Mouse (Mus musculus): ENCODE measurements around the gene Fam163a. TPM values are rescaled to one million over a fixed set of nuclear protein-coding genes. Genes with fewer than 3 reads are reported as not detected.

The Fam163a gene
- polyA plus RNA-seq, 1 experiment from 2014 or later = 4.6 TPM

GRCm38 (mm10) chr1:156186646-156187045, 18.2 kb downstream of the Fam163a start:
- WGBS = 97% methylated on average over 3 of the region's 3 CpGs
- Histone ChIP-seq H3K36me3 (ENCODE audit: control insufficient read depth, insufficient read depth, low read length) (no peaks in the 10 kb centered on the region), H3K27me3 (ENCODE audit: control insufficient read depth, insufficient read depth, low read length) (no peaks in the 10 kb centered on the region), H3K27ac (ENCODE audit: low read depth, low read length) (no peak overlapping the region), H3K9ac (ENCODE audit: low read length) (no peak overlapping the region), H3K9me3 (ENCODE audit: control insufficient read depth, low read length) (no peaks in the 10 kb centered on the region), H3K4me3 (ENCODE audit: low read depth, low read length) (no peak overlapping the region), H3K4me2 (ENCODE audit: low read depth) (no peak overlapping the region), H3K4me1 (ENCODE audit: control insufficient read depth, insufficient read depth, low read length) (peaks cover 2% of the 10 kb centered on the region)
- ATAC-seq (ENCODE audit: insufficient read depth, low FRiP score, low TSS enrichment) (no peak), DNase-seq (ENCODE audit: low spot score) (no peak)

- no peak overlapping the region for H3K4me3 ChIP-seq (ENCODE audit: low read depth, low read length)
- WGBS = 21% methylated on average over 11 of the region's 11 CpGs
- no peaks in the 10 kb centered on the region for H3K36me3 ChIP-seq (ENCODE audit: control insufficient read depth, insufficient read depth, low read length)
- no peaks in the 10 kb centered on the region for H3K9me3 ChIP-seq (ENCODE audit: control insufficient read depth, low read length)
- no peaks in the 10 kb centered on the region for H3K27me3 ChIP-seq (ENCODE audit: control insufficient read depth, insufficient read depth, low read length)
- no peak overlapping the region for H3K27ac ChIP-seq (ENCODE audit: low read depth, low read length)
- DNase-seq (ENCODE audit: low spot score) (peak; percentile 39), ATAC-seq (ENCODE audit: insufficient read depth, low FRiP score, low TSS enrichment) (no peak)
- H3K4me1 ChIP-seq (ENCODE audit: control insufficient read depth, insufficient read depth, low read length) = peaks cover 7% of the 10 kb centered on the region
- H3K9ac ChIP-seq (ENCODE audit: low read length) = no peak overlapping the region
- no peak overlapping the region for H3K4me2 ChIP-seq (ENCODE audit: low read depth)
These were observed 20.7 kb downstream of the Fam163a start for GRCm38 (mm10) chr1:156184158-156184571.

- no peak overlapping the region for H3K4me2 ChIP-seq (ENCODE audit: low read depth)
- ATAC-seq (ENCODE audit: insufficient read depth, low FRiP score, low TSS enrichment) = no peak
- no peaks in the 10 kb centered on the region for H3K27me3 ChIP-seq (ENCODE audit: control insufficient read depth, insufficient read depth, low read length)
- H3K9ac ChIP-seq (ENCODE audit: low read length) = no peak overlapping the region
- no peak overlapping the region for H3K27ac ChIP-seq (ENCODE audit: low read depth, low read length)
- H3K4me1 ChIP-seq (ENCODE audit: control insufficient read depth, insufficient read depth, low read length) = peaks cover 7% of the 10 kb centered on the region
- no peaks in the 10 kb centered on the region for H3K9me3 ChIP-seq (ENCODE audit: control insufficient read depth, low read length)
- WGBS = 62% methylated on average over 6 of the region's 6 CpGs
- no peak overlapping the region for H3K4me3 ChIP-seq (ENCODE audit: low read depth, low read length)
- no peaks in the 10 kb centered on the region for H3K36me3 ChIP-seq (ENCODE audit: control insufficient read depth, insufficient read depth, low read length)
- no peak for DNase-seq (ENCODE audit: low spot score)
These were observed 21.5 kb downstream of the Fam163a start for GRCm38 (mm10) chr1:156183176-156183958.

GRCm38 (mm10) chr1:156179875-156180274, 25.0 kb downstream of the Fam163a start:
- DNase-seq (ENCODE audit: low spot score) (peak; percentile 59), ATAC-seq (ENCODE audit: insufficient read depth, low FRiP score, low TSS enrichment) (no peak)
- H3K4me3 ChIP-seq (ENCODE audit: low read depth, low read length) = no peak overlapping the region
- peaks cover 7% of the 10 kb centered on the region for H3K4me1 ChIP-seq (ENCODE audit: control insufficient read depth, insufficient read depth, low read length)
- H3K9ac ChIP-seq (ENCODE audit: low read length) = no peak overlapping the region
- no peaks in the 10 kb centered on the region for H3K9me3 ChIP-seq (ENCODE audit: control insufficient read depth, low read length)
- H3K27ac ChIP-seq (ENCODE audit: low read depth, low read length) = no peak overlapping the region
- no peaks in the 10 kb centered on the region for H3K27me3 ChIP-seq (ENCODE audit: control insufficient read depth, insufficient read depth, low read length)
- WGBS = 41% methylated on average over 11 of the region's 11 CpGs
- no peak overlapping the region for H3K4me2 ChIP-seq (ENCODE audit: low read depth)
- H3K36me3 ChIP-seq (ENCODE audit: control insufficient read depth, insufficient read depth, low read length) = no peaks in the 10 kb centered on the region

- Histone ChIP-seq H3K36me3 (ENCODE audit: control insufficient read depth, insufficient read depth, low read length) (no peaks in the 10 kb centered on the region), H3K9me3 (ENCODE audit: control insufficient read depth, low read length) (no peaks in the 10 kb centered on the region), H3K9ac (ENCODE audit: low read length) (no peak overlapping the region), H3K27me3 (ENCODE audit: control insufficient read depth, insufficient read depth, low read length) (no peaks in the 10 kb centered on the region), H3K27ac (ENCODE audit: low read depth, low read length) (no peak overlapping the region), H3K4me1 (ENCODE audit: control insufficient read depth, insufficient read depth, low read length) (no peaks in the 10 kb centered on the region), H3K4me2 (ENCODE audit: low read depth) (no peak overlapping the region), H3K4me3 (ENCODE audit: low read depth, low read length) (no peak overlapping the region)
- 65% methylated on average over 6 of the region's 6 CpGs for WGBS
- DNase-seq (ENCODE audit: low spot score) (no peak), ATAC-seq (ENCODE audit: insufficient read depth, low FRiP score, low TSS enrichment) (no peak)
These were observed 36.1 kb downstream of the Fam163a start for GRCm38 (mm10) chr1:156168737-156169136.

- DNase-seq (ENCODE audit: low spot score) (no peak), ATAC-seq (ENCODE audit: insufficient read depth, low FRiP score, low TSS enrichment) (no peak)
- Histone ChIP-seq H3K27me3 (ENCODE audit: control insufficient read depth, insufficient read depth, low read length) (no peaks in the 10 kb centered on the region), H3K4me3 (ENCODE audit: low read depth, low read length) (no peak overlapping the region), H3K9ac (ENCODE audit: low read length) (no peak overlapping the region), H3K4me2 (ENCODE audit: low read depth) (no peak overlapping the region), H3K27ac (ENCODE audit: low read depth, low read length) (no peak overlapping the region), H3K4me1 (ENCODE audit: control insufficient read depth, insufficient read depth, low read length) (no peaks in the 10 kb centered on the region), H3K9me3 (ENCODE audit: control insufficient read depth, low read length) (no peaks in the 10 kb centered on the region), H3K36me3 (ENCODE audit: control insufficient read depth, insufficient read depth, low read length) (no peaks in the 10 kb centered on the region)
- WGBS = 69% methylated on average over 3 of the region's 3 CpGs
These were observed 88.1 kb downstream of the Fam163a start for GRCm38 (mm10) chr1:156116770-156117169.

GRCm38 (mm10) chr1:156113884-156114499, 90.8 kb downstream of the Fam163a start:
- ATAC-seq (ENCODE audit: insufficient read depth, low FRiP score, low TSS enrichment) = no peak
- no peaks in the 10 kb centered on the region for H3K36me3 ChIP-seq (ENCODE audit: control insufficient read depth, insufficient read depth, low read length)
- DNase-seq (ENCODE audit: low spot score) = no peak
- no peaks in the 10 kb centered on the region for H3K27me3 ChIP-seq (ENCODE audit: control insufficient read depth, insufficient read depth, low read length)
- H3K4me1 ChIP-seq (ENCODE audit: control insufficient read depth, insufficient read depth, low read length) = no peaks in the 10 kb centered on the region
- H3K4me3 ChIP-seq (ENCODE audit: low read depth, low read length) = no peak overlapping the region
- H3K4me2 ChIP-seq (ENCODE audit: low read depth) = no peak overlapping the region
- H3K9me3 ChIP-seq (ENCODE audit: control insufficient read depth, low read length) = no peaks in the 10 kb centered on the region
- no peak overlapping the region for H3K27ac ChIP-seq (ENCODE audit: low read depth, low read length)
- WGBS = 81% methylated on average over 8 of the region's 8 CpGs
- H3K9ac ChIP-seq (ENCODE audit: low read length) = no peak overlapping the region

GRCm38 (mm10) chr1:156112142-156112541, 92.7 kb downstream of the Fam163a start:
- no peak overlapping the region for H3K4me3 ChIP-seq (ENCODE audit: low read depth, low read length)
- no peak for DNase-seq (ENCODE audit: low spot score)

GRCm38 (mm10) chr1:156111728-156112127, 93.1 kb downstream of the Fam163a start:
- no peaks in the 10 kb centered on the region for H3K27me3 ChIP-seq (ENCODE audit: control insufficient read depth, insufficient read depth, low read length)
- DNase-seq (ENCODE audit: low spot score) (no peak), ATAC-seq (ENCODE audit: insufficient read depth, low FRiP score, low TSS enrichment) (no peak)
- no peak overlapping the region for H3K4me2 ChIP-seq (ENCODE audit: low read depth)
- no peaks in the 10 kb centered on the region for H3K4me1 ChIP-seq (ENCODE audit: control insufficient read depth, insufficient read depth, low read length)
- H3K36me3 ChIP-seq (ENCODE audit: control insufficient read depth, insufficient read depth, low read length) = no peaks in the 10 kb centered on the region
- 41% methylated on average over 12 of the region's 12 CpGs for WGBS
- H3K27ac ChIP-seq (ENCODE audit: low read depth, low read length) = no peak overlapping the region
- no peaks in the 10 kb centered on the region for H3K9me3 ChIP-seq (ENCODE audit: control insufficient read depth, low read length)
- H3K9ac ChIP-seq (ENCODE audit: low read length) = no peak overlapping the region
- no peak overlapping the region for H3K4me3 ChIP-seq (ENCODE audit: low read depth, low read length)

More at GRCm38 (mm10) chr1:156112142-156112541, 92.7 kb downstream of the Fam163a start:
- Histone ChIP-seq H3K36me3 (ENCODE audit: control insufficient read depth, insufficient read depth, low read length) (no peaks in the 10 kb centered on the region), H3K4me2 (ENCODE audit: low read depth) (no peak overlapping the region), H3K9me3 (ENCODE audit: control insufficient read depth, low read length) (no peaks in the 10 kb centered on the region), H3K27me3 (ENCODE audit: control insufficient read depth, insufficient read depth, low read length) (no peaks in the 10 kb centered on the region), H3K9ac (ENCODE audit: low read length) (no peak overlapping the region), H3K4me1 (ENCODE audit: control insufficient read depth, insufficient read depth, low read length) (no peaks in the 10 kb centered on the region), H3K27ac (ENCODE audit: low read depth, low read length) (no peak overlapping the region)
- no peak for ATAC-seq (ENCODE audit: insufficient read depth, low FRiP score, low TSS enrichment)
- WGBS = 71% methylated on average over 7 of the region's 7 CpGs

Measured in neural tube, embryonic 11.5 days (tissue).